Mouse (Mus musculus) stomach, postnatal 0 days (tissue): ENCODE data around the gene Gabra4.

ENCODE experiments used
- CTCF ChIP-seq: IDR thresholded peaks from 2 replicates; pipeline ENCODE4 v1.5.1; 2016; ENCODE audit warnings: antibody characterized with exemption, low read depth, mild to moderate bottlenecking, moderate library complexity
- EP300 ChIP-seq: optimal IDR thresholded peaks from 2 replicates; pipeline ENCODE3; 2016; ENCODE audit warnings: antibody characterized with exemption

- TF ChIP-seq CTCF (no peak), EP300 (no peak)
Observed at GRCm38 (mm10) chr5:71665593-71665992, 7.5 kb upstream of the Gabra4 start.
